In the genomic region with DNA sequence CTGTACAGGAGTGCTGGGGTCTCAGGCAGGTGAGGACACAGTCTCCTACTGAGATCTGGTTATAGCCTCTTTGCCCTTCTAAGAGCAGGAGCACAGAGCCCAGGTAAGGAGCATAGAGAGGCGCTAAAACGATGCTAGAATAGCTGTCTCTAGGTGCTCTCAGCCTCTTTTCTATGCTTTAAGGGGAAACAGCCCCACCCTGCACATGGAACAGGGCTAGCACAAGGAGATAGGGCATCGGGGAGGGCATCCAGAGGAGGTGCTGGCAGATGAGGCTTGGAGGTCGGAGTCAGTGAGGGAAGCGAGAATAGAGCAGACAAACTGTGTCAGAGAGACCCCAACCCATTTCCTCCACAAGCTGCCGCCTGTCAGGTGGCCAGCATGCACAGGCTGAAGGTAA, we compare ENCODE assay signal across 28 mouse cellular contexts. TPM values are rescaled to one million over a fixed set of nuclear protein-coding genes. Genes with fewer than 3 reads are reported as not detected.
"Had no signal": no experiment of that assay in that cellular context is flagged by ENCODE, and none has a peak within 500 bp of the region (broad histone marks: within the 10 kb centered on the region; RNA-seq: fewer than 3 reads in every experiment).

No protein-coding gene starts in this region.

- ATAC-seq: hindbrain, embryonic 16.5 days; inflammation-experienced regulatory T-cells, adult 6 months; intestine, embryonic 15.5 days; intestine, postnatal 0 days; liver, postnatal 0 days had no signal

- H3K9ac ChIP-seq: heart, embryonic 12.5 days; heart, embryonic 15.5 days; hindbrain, embryonic 12.5 days; hindbrain, embryonic 14.5 days; intestine, embryonic 15.5 days; limb, embryonic 12.5 days; liver, embryonic 13.5 days; liver, embryonic 15.5 days; liver, postnatal 0 days had no signal

- H3K4me1 ChIP-seq: liver, embryonic 13.5 days had no signal

- H3K27ac ChIP-seq: gastrocnemius, adult 2 months; heart, embryonic 10.5 days; heart, embryonic 15.5 days; hindbrain, embryonic 10.5 days; hindbrain, embryonic 12.5 days; hindbrain, embryonic 14.5 days; intestine, embryonic 15.5 days; limb, embryonic 10.5 days; limb, embryonic 12.5 days; liver, embryonic 13.5 days; liver, embryonic 15.5 days had no signal

- H3K27me3 ChIP-seq: intestine, embryonic 15.5 days; limb, embryonic 12.5 days had no signal

- H3K36me3 ChIP-seq: heart, embryonic 10.5 days; heart, embryonic 12.5 days; heart, embryonic 15.5 days; hindbrain, embryonic 10.5 days; hindbrain, embryonic 12.5 days; intestine, embryonic 15.5 days; liver, embryonic 13.5 days; liver, embryonic 15.5 days had no signal

- H3K9me3 ChIP-seq: heart, embryonic 10.5 days; heart, embryonic 12.5 days; heart, embryonic 15.5 days; hindbrain, embryonic 10.5 days; hindbrain, embryonic 12.5 days; intestine, embryonic 15.5 days; limb, embryonic 10.5 days; limb, embryonic 12.5 days; liver, embryonic 13.5 days; liver, embryonic 15.5 days had no signal

- H3K4me2 ChIP-seq: heart, embryonic 12.5 days; heart, embryonic 15.5 days; hindbrain, embryonic 12.5 days; hindbrain, embryonic 14.5 days; intestine, embryonic 15.5 days; limb, embryonic 12.5 days; liver, embryonic 11.5 days; liver, embryonic 13.5 days; liver, embryonic 15.5 days had no signal

- H3K4me3 ChIP-seq: gastrocnemius, adult 2 months; heart, embryonic 10.5 days; heart, embryonic 12.5 days; heart, embryonic 15.5 days; hindbrain, embryonic 10.5 days; hindbrain, embryonic 12.5 days; intestine, embryonic 15.5 days; limb, embryonic 10.5 days; limb, embryonic 12.5 days; liver, embryonic 13.5 days; liver, embryonic 15.5 days had no signal

- DNase-seq: gastrocnemius, adult 2 months; gastrocnemius, postnatal 10 days; gastrocnemius, postnatal 25 days; heart, adult 18-20 months; heart, postnatal 4 days; kidney, adult 18-20 months; kidney, adult 8-10 months; kidney, postnatal 10 days; kidney, postnatal 25 days; kidney, postnatal 4 days; liver; liver, embryonic 13.5 days; liver, postnatal 0 days had no signal

RNA-seq across cellular contexts. Expression of a gene that starts 6.1 kb away (rescaled TPM):
- total RNA-seq: granulocyte monocyte progenitor cell, adult 5-6 weeks had no signal
- polyA plus RNA-seq: inflammation-experienced regulatory T-cells, adult 6 months had no signal

RNA-seq across cellular contexts. Expression of a gene that starts 41.0 kb away (rescaled TPM):
- polyA plus RNA-seq: heart, embryonic 10.5 days; hindbrain, embryonic 10.5 days; limb, embryonic 10.5 days had no signal
